Comparison of ENCODE assay signal across 27 mouse cellular contexts in the genomic region with DNA sequence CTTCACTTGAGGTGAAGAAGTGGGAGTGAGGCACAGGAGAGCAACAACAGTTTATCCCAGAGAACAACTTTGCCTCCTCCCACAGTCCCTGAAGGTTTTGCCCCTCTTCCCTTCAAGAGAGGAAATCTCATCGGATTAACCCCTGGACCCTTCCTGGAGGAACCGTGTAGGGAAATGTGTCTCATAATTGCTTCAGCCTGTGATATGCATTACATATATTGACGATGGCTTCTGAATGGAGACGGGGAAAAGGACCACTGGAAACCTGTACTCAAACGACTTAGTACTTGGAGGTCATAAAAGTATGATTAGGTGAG. TPM values are rescaled to one million over a fixed set of nuclear protein-coding genes. Genes with fewer than 3 reads are reported as not detected.
DNase-seq lines count a peak whose midpoint lies in the region; ATAC-seq lines count a peak whose summit lies in the region.
"Had no signal": no experiment of that assay in that cellular context is flagged by ENCODE, and none has a peak within 500 bp of the region (broad histone marks: within the 10 kb centered on the region; RNA-seq: fewer than 3 reads in every experiment).

No protein-coding gene starts in this region.

- H3K9me3 ChIP-seq in hindbrain, embryonic 10.5 days: no peaks in the 10 kb centered on the region
- no peaks in the 10 kb centered on the region for H3K9me3 ChIP-seq in hindbrain, embryonic 12.5 days (replicated peaks)
- 0 out of 2 replicates have a peak, but pooled peaks cover 3% of the 10 kb centered on the region for H3K9me3 ChIP-seq in embryonic facial prominence, embryonic 10.5 days
- no peaks in the 10 kb centered on the region for H3K9me3 ChIP-seq in embryonic facial prominence, embryonic 12.5 days
- H3K9me3 ChIP-seq in limb, embryonic 13.5 days: no peaks in the 10 kb centered on the region
- H3K9me3 ChIP-seq: heart, embryonic 15.5 days; hindbrain, embryonic 15.5 days; kidney, embryonic 15.5 days; lung, embryonic 15.5 days; midbrain, embryonic 13.5 days had no signal

- no peak overlapping the region for H3K9ac ChIP-seq in hindbrain, embryonic 12.5 days
- H3K9ac ChIP-seq in embryonic facial prominence, embryonic 12.5 days: no peak overlapping the region
- no peak overlapping the region for H3K9ac ChIP-seq in limb, embryonic 13.5 days
- H3K9ac ChIP-seq: heart, embryonic 15.5 days; hindbrain, embryonic 15.5 days; kidney, embryonic 15.5 days; lung, embryonic 15.5 days; midbrain, embryonic 13.5 days had no signal

- peaks cover 15% of the 10 kb centered on the region for H3K4me1 ChIP-seq in hindbrain, embryonic 10.5 days (replicated peaks)
- H3K4me1 ChIP-seq in hindbrain, embryonic 12.5 days: peaks cover 8% of the 10 kb centered on the region; the same call in 1 of the 2 replicates
- H3K4me1 ChIP-seq in embryonic facial prominence, embryonic 10.5 days: peaks cover 25% of the 10 kb centered on the region
- peaks cover 9% of the 10 kb centered on the region for H3K4me1 ChIP-seq in embryonic facial prominence, embryonic 12.5 days
- H3K4me1 ChIP-seq in limb, embryonic 13.5 days: peaks cover 15% of the 10 kb centered on the region
- H3K4me1 ChIP-seq: hindbrain, embryonic 15.5 days; kidney, embryonic 15.5 days; lung, embryonic 15.5 days had no signal

- no peaks in the 10 kb centered on the region for H3K27me3 ChIP-seq in hindbrain, embryonic 10.5 days (ENCODE audit: insufficient read depth, poor library complexity, severe bottlenecking)
- H3K27me3 ChIP-seq in hindbrain, embryonic 12.5 days: no peaks in the 10 kb centered on the region
- no peaks in the 10 kb centered on the region for H3K27me3 ChIP-seq in embryonic facial prominence, embryonic 10.5 days (replicated peaks; ENCODE audit: low read depth, poor library complexity, severe bottlenecking)
- no peaks in the 10 kb centered on the region for H3K27me3 ChIP-seq in embryonic facial prominence, embryonic 12.5 days
- no peaks in the 10 kb centered on the region for H3K27me3 ChIP-seq in limb, embryonic 13.5 days
- H3K27me3 ChIP-seq: heart, embryonic 15.5 days; hindbrain, embryonic 15.5 days; kidney, embryonic 15.5 days; lung, embryonic 15.5 days; midbrain, embryonic 13.5 days had no signal

- 73% methylated on average over 5 of the region's 5 CpGs for WGBS in hindbrain, embryonic 10.5 days
- WGBS in hindbrain, embryonic 12.5 days: 78% methylated on average over 5 of the region's 5 CpGs
- 33% methylated on average over 5 of the region's 5 CpGs for WGBS in embryonic facial prominence, embryonic 10.5 days
- WGBS in embryonic facial prominence, embryonic 12.5 days: 20% methylated on average over 5 of the region's 5 CpGs
- WGBS in limb, embryonic 13.5 days: 17% methylated on average over 5 of the region's 5 CpGs

- H3K27ac ChIP-seq in hindbrain, embryonic 10.5 days: peak overlapping the region; percentile 78
- no peak overlapping the region for H3K27ac ChIP-seq in hindbrain, embryonic 12.5 days
- H3K27ac ChIP-seq in embryonic facial prominence, embryonic 10.5 days (replicated peaks): peak overlapping the region; percentile 70
- 0 out of 2 replicates have a peak overlapping the region, but pooled peaks have one; percentile 2 for H3K27ac ChIP-seq in embryonic facial prominence, embryonic 12.5 days
- no peak overlapping the region for H3K27ac ChIP-seq in limb, embryonic 13.5 days
- H3K27ac ChIP-seq: heart, embryonic 15.5 days; hindbrain, embryonic 15.5 days; kidney, embryonic 15.5 days; left cerebral cortex, adult 2 months; lung, embryonic 15.5 days; midbrain, embryonic 13.5 days had no signal

- no peak overlapping the region for H3K4me3 ChIP-seq in hindbrain, embryonic 10.5 days
- H3K4me3 ChIP-seq in hindbrain, embryonic 12.5 days: no peak overlapping the region
- no peak overlapping the region for H3K4me3 ChIP-seq in embryonic facial prominence, embryonic 10.5 days
- no peak overlapping the region for H3K4me3 ChIP-seq in embryonic facial prominence, embryonic 12.5 days
- no peak overlapping the region for H3K4me3 ChIP-seq in limb, embryonic 13.5 days
- H3K4me3 ChIP-seq: heart, embryonic 15.5 days; hindbrain, embryonic 15.5 days; kidney, embryonic 15.5 days; left cerebral cortex, adult 2 months; lung, embryonic 15.5 days; midbrain, embryonic 13.5 days had no signal

- DNase-seq in hindbrain, embryonic 10.5 days (ENCODE audit: low spot score): no peak
- no peak for DNase-seq in embryonic facial prominence, embryonic 10.5 days (ENCODE audit: low spot score)
- DNase-seq in cerebellum, adult 11 months: no peak
- no peak for DNase-seq in spleen, postnatal 10 days (ENCODE audit: low spot score in 2 of 2)
- DNase-seq: adrenal gland, postnatal 14 days; cerebellum, adult 11-12 months; cerebellum, adult 9-11 months; kidney, adult 18-20 months; kidney, postnatal 25 days; liver; right cerebral cortex, postnatal 25 days; thymus, adult 18-20 months; thymus, postnatal 36 days had no signal

- peaks cover 12% of the 10 kb centered on the region for H3K36me3 ChIP-seq in hindbrain, embryonic 10.5 days
- H3K36me3 ChIP-seq in hindbrain, embryonic 12.5 days: peaks cover 14% of the 10 kb centered on the region
- peaks cover 10% of the 10 kb centered on the region; the same call in 1 of the 2 replicates for H3K36me3 ChIP-seq in embryonic facial prominence, embryonic 10.5 days (replicated peaks)
- H3K36me3 ChIP-seq in embryonic facial prominence, embryonic 12.5 days: peaks cover 5% of the 10 kb centered on the region; the same call in 1 of the 2 replicates
- peaks cover 13% of the 10 kb centered on the region for H3K36me3 ChIP-seq in limb, embryonic 13.5 days

- H3K4me2 ChIP-seq in hindbrain, embryonic 12.5 days (replicated peaks): no peak overlapping the region
- no peak overlapping the region for H3K4me2 ChIP-seq in embryonic facial prominence, embryonic 12.5 days (replicated peaks)
- no peak overlapping the region for H3K4me2 ChIP-seq in limb, embryonic 13.5 days (replicated peaks)
- H3K4me2 ChIP-seq: heart, embryonic 15.5 days; hindbrain, embryonic 15.5 days; kidney, embryonic 15.5 days; lung, embryonic 15.5 days; midbrain, embryonic 13.5 days had no signal

- no peak for ATAC-seq in hindbrain, embryonic 12.5 days (ENCODE audit: low FRiP score)
- 0 out of 2 replicates have a peak, but pooled peaks have one; percentile 47 for ATAC-seq in embryonic facial prominence, embryonic 12.5 days (ENCODE audit: insufficient number of reproducible peaks, insufficient read depth, low FRiP score, low TSS enrichment)
- ATAC-seq in limb, embryonic 13.5 days (ENCODE audit: low FRiP score, low read depth): peak; percentile 3; the same call in 1 of the 2 replicates
- ATAC-seq: CD4-positive, CD25-positive, alpha-beta regulatory T cell, adult 4 months; forebrain, embryonic 16.5 days; midbrain, embryonic 13.5 days had no signal

RNA-seq across cellular contexts. Expression of a gene that starts 52.4 kb away (rescaled TPM):
- polyA plus RNA-seq in hindbrain, embryonic 10.5 days (2016; fragmentation: Nextera tagmentation; extraction: Ambion mirVana): 18.8 and 19.6 TPM in 2 replicates
- 24.7 and 26.9 TPM in 2 replicates for polyA plus RNA-seq in hindbrain, embryonic 12.5 days (2016; fragmentation: Nextera tagmentation; extraction: Ambion mirVana)
- 14.2 and 14.5 TPM in 2 replicates for polyA plus RNA-seq in embryonic facial prominence, embryonic 10.5 days (2016; fragmentation: Nextera tagmentation; extraction: Ambion mirVana)
- 13.3 and 15.2 TPM in 2 replicates for polyA plus RNA-seq in embryonic facial prominence, embryonic 12.5 days (2016; fragmentation: Nextera tagmentation; extraction: Ambion mirVana)
- 14.9 and 16.0 TPM in 2 replicates for polyA plus RNA-seq in limb, embryonic 13.5 days (2015; fragmentation: Nextera tagmentation; extraction: Ambion mirVana)

RNA-seq across cellular contexts. Expression of a gene that starts 53.1 kb away (rescaled TPM):
- polyA plus RNA-seq in hindbrain, embryonic 10.5 days (2016; fragmentation: Nextera tagmentation; extraction: Ambion mirVana): 0.16 and 0.34 TPM in 2 replicates
- polyA plus RNA-seq in hindbrain, embryonic 12.5 days (2016; fragmentation: Nextera tagmentation; extraction: Ambion mirVana): 0.35 and 0.44 TPM in 2 replicates
- 0.04 and 0.05 TPM in 2 replicates for polyA plus RNA-seq in embryonic facial prominence, embryonic 10.5 days (2016; fragmentation: Nextera tagmentation; extraction: Ambion mirVana)
- 0.04 TPM in 1 of 2 replicates, not detected in the other for polyA plus RNA-seq in embryonic facial prominence, embryonic 12.5 days (2016; fragmentation: Nextera tagmentation; extraction: Ambion mirVana)
- not detected in 2 replicates for polyA plus RNA-seq in limb, embryonic 13.5 days (2015; fragmentation: Nextera tagmentation; extraction: Ambion mirVana)
- polyA plus RNA-seq: CD4-positive, CD25-positive, alpha-beta regulatory T cell, adult 4 months; liver, embryonic 16.5 days; neural tube, embryonic 11.5 days; stomach, embryonic 16.5 days had no signal

Comparison
In these comparisons a context has a peak if more than half of its experiments do, and no peak if none do; other contexts are left out.
1. H3K27ac ChIP-seq: peak in hindbrain, embryonic 10.5 days (single experiment), embryonic facial prominence, embryonic 10.5 days (single experiment) and embryonic facial prominence, embryonic 12.5 days (single experiment); none in hindbrain, embryonic 12.5 days (single experiment) and limb, embryonic 13.5 days (single experiment).